Mouse (Mus musculus) embryonic facial prominence, embryonic 10.5 days (tissue): ENCODE measurements around the gene Pom121l2. TPM values are rescaled to one million over a fixed set of nuclear protein-coding genes. Genes with fewer than 3 reads are reported as not detected.

Experiments used
- DNase-seq: peaks from one replicate; pipeline ENCODE4 v3.0.0-alpha.2; 2017; ENCODE audit warnings: low spot score
- H3K27ac ChIP-seq: fragments of 300-500 bp; sonication (generic); replicated peaks from 2 replicates; pipeline ENCODE4 v1.5.1; 2016; ENCODE audit warnings: mild to moderate bottlenecking
- H3K27me3 ChIP-seq: fragments of 300-500 bp; sonication (generic); replicated peaks from 2 replicates; pipeline ENCODE4 v1.6.1; 2016; ENCODE audit warnings: low read depth, mild to moderate bottlenecking; ENCODE audit not compliant: poor library complexity, severe bottlenecking
- H3K36me3 ChIP-seq: fragments of 300-500 bp; sonication (generic); replicated peaks from 2 replicates; pipeline ENCODE4 v1.6.1; 2016; ENCODE audit warnings: mild to moderate bottlenecking, moderate library complexity
- H3K4me1 ChIP-seq: fragments of 300-500 bp; sonication (generic); 2 replicates; pipeline ENCODE4 v1.6.1; 2016
- H3K4me3 ChIP-seq: fragments of 300-500 bp; sonication (generic); 2 replicates; pipeline ENCODE4 v1.5.1; 2016; ENCODE audit warnings: mild to moderate bottlenecking, moderate library complexity
- H3K9me3 ChIP-seq: fragments of 300-500 bp; sonication (generic); 2 replicates; pipeline ENCODE4 v1.6.1; 2016; ENCODE audit warnings: mild to moderate bottlenecking
- WGBS: fragments of 180-500 bp; shearing (Covaris S2); methylation state at CpG from one replicate; pipeline ENCODE4 v1.1.7; 2016; 5-methylcytosine and 5-hydroxymethylcytosine counted together
- polyA plus RNA-seq: library from polyadenylated mRNA; unstranded; fragments of >200 nt; fragmentation: Nextera tagmentation; extraction: Ambion mirVana; gene quantifications from 2 replicates; pipeline ENCODE4 v1.2.1, GENCODE M21; 2016

Gene Pom121l2
- 0.06 TPM in 1 of 2 replicates, not detected in the other for polyA plus RNA-seq

- peak within 1 kb of the TSS; percentile 82 for H3K27ac ChIP-seq
- peak within 1 kb of the TSS; percentile 75 for H3K4me3 ChIP-seq
- peaks cover 83% of the 10 kb centered on the region for H3K27me3 ChIP-seq
- peaks cover 15% of the 10 kb centered on the region for H3K4me1 ChIP-seq
- DNase-seq = peak; percentile 69
- under 1% methylated on average over 58 of the region's 58 CpGs for WGBS
- no peaks in the 10 kb centered on the region for H3K36me3 ChIP-seq
- H3K9me3 ChIP-seq = no peaks in the 10 kb centered on the region
Measured at GRCm38 (mm10) chr13:21980981-21981802, at the start of gene Pom121l2. Gene Pom121l2 (plus strand): TSS chr13:21981194.

GRCm38 (mm10) chr13:21931740-21932139 is 49.3 kb upstream of the Pom121l2 start:
- H3K27ac ChIP-seq = no peak overlapping the region
- 48% methylated on average over 6 of the region's 6 CpGs for WGBS
- peaks cover 34% of the 10 kb centered on the region for H3K4me1 ChIP-seq
- DNase-seq = no peak
- H3K4me3 ChIP-seq = peak overlapping the region; percentile 44
- H3K9me3 ChIP-seq = no peaks in the 10 kb centered on the region
- H3K36me3 ChIP-seq = no peaks in the 10 kb centered on the region
- no peaks in the 10 kb centered on the region for H3K27me3 ChIP-seq

- peak overlapping the region; percentile 55; the same call in 1 of the 2 replicates for H3K27ac ChIP-seq
- DNase-seq = peak; percentile 51
- H3K36me3 ChIP-seq = no peaks in the 10 kb centered on the region
- H3K4me3 ChIP-seq = peak overlapping the region; percentile 53
- peaks cover 40% of the 10 kb centered on the region for H3K4me1 ChIP-seq
- no peaks in the 10 kb centered on the region for H3K27me3 ChIP-seq
- no peaks in the 10 kb centered on the region for H3K9me3 ChIP-seq
- 4% methylated on average over 28 of the region's 28 CpGs for WGBS
Measured at GRCm38 (mm10) chr13:21933626-21934548, 47.1 kb upstream of the Pom121l2 start.

GRCm38 (mm10) chr13:21934982-21935791 is 45.8 kb upstream of the Pom121l2 start:
- Histone ChIP-seq H3K4me3 (peak overlapping the region; percentile 57), H3K27ac (no peak overlapping the region), H3K27me3 (no peaks in the 10 kb centered on the region), H3K9me3 (no peaks in the 10 kb centered on the region), H3K4me1 (peaks cover 36% of the 10 kb centered on the region), H3K36me3 (no peaks in the 10 kb centered on the region)
- WGBS = 11% methylated on average over 17 of the region's 17 CpGs
- DNase-seq = peak; percentile 84

- Histone ChIP-seq H3K4me1 (peaks cover 36% of the 10 kb centered on the region), H3K9me3 (no peaks in the 10 kb centered on the region), H3K4me3 (peak overlapping the region; percentile 57), H3K27ac (no peak overlapping the region), H3K27me3 (no peaks in the 10 kb centered on the region), H3K36me3 (no peaks in the 10 kb centered on the region)
- DNase-seq = peak; percentile 57
- 2% methylated on average over 7 of the region's 7 CpGs for WGBS
Measured at GRCm38 (mm10) chr13:21935833-21936232, 45.2 kb upstream of the Pom121l2 start.

- H3K27me3 ChIP-seq = no peaks in the 10 kb centered on the region
- H3K27ac ChIP-seq = no peak overlapping the region
- peak; percentile 85 for DNase-seq
- H3K4me1 ChIP-seq = peaks cover 33% of the 10 kb centered on the region
- peak overlapping the region; percentile 57 for H3K4me3 ChIP-seq
- under 1% methylated on average over 17 of the region's 17 CpGs for WGBS
- H3K9me3 ChIP-seq = no peaks in the 10 kb centered on the region
- H3K36me3 ChIP-seq = no peaks in the 10 kb centered on the region
Measured at GRCm38 (mm10) chr13:21936968-21937367, 44.0 kb upstream of the Pom121l2 start.

GRCm38 (mm10) chr13:21940213-21940612 is 40.8 kb upstream of the Pom121l2 start:
- Histone ChIP-seq H3K9me3 (no peaks in the 10 kb centered on the region), H3K36me3 (no peaks in the 10 kb centered on the region), H3K4me1 (peaks cover 21% of the 10 kb centered on the region), H3K27me3 (no peaks in the 10 kb centered on the region), H3K4me3 (peak overlapping the region; percentile 63), H3K27ac (peak overlapping the region; percentile 67)
- under 1% methylated on average over 19 of the region's 19 CpGs for whole genome bisulfite sequencing
- peak; percentile 89 for DNase-seq

GRCm38 (mm10) chr13:21940811-21941321 is 40.1 kb upstream of the Pom121l2 start:
- Histone ChIP-seq H3K36me3 (no peaks in the 10 kb centered on the region), H3K27ac (peak overlapping the region; percentile 67), H3K4me3 (peak overlapping the region; percentile 63), H3K27me3 (no peaks in the 10 kb centered on the region), H3K4me1 (peaks cover 19% of the 10 kb centered on the region), H3K9me3 (no peaks in the 10 kb centered on the region)
- WGBS = under 1% methylated on average over 16 of the region's 16 CpGs
- peak; percentile 85 for DNase-seq

GRCm38 (mm10) chr13:21943644-21944043 is 37.4 kb upstream of the Pom121l2 start:
- Histone ChIP-seq H3K4me1 (peaks cover 14% of the 10 kb centered on the region), H3K27ac (no peak overlapping the region), H3K4me3 (no peak overlapping the region), H3K36me3 (peaks cover 19% of the 10 kb centered on the region), H3K9me3 (no peaks in the 10 kb centered on the region), H3K27me3 (no peaks in the 10 kb centered on the region)
- 73% methylated on average over 1 of the region's 1 CpGs for WGBS
- DNase-seq = no peak

GRCm38 (mm10) chr13:21944592-21944925 is 36.4 kb upstream of the Pom121l2 start:
- WGBS = 2% methylated on average over 7 of the region's 7 CpGs

GRCm38 (mm10) chr13:21944926-21945740 is 35.9 kb upstream of the Pom121l2 start, which contains the start of gene Zfp184:
Gene Zfp184 (plus strand): TSS chr13:21945094.
- Histone ChIP-seq H3K4me3 (peak within 1 kb of the TSS; percentile 90), H3K9me3 (no peaks in the 10 kb centered on the region), H3K4me1 (peaks cover 14% of the 10 kb centered on the region), H3K27ac (peak within 1 kb of the TSS; percentile 94), H3K36me3 (peaks cover 34% of the 10 kb centered on the region), H3K27me3 (no peaks in the 10 kb centered on the region)
- 0% methylated on average over 50 of the region's 50 CpGs for WGBS
- peak; percentile 96 for DNase-seq

More at GRCm38 (mm10) chr13:21944592-21944925, 36.4 kb upstream of the Pom121l2 start:
- H3K27me3 ChIP-seq = no peaks in the 10 kb centered on the region
- peak overlapping the region; percentile 90 for H3K4me3 ChIP-seq
- DNase-seq = no peak
- H3K27ac ChIP-seq = peak overlapping the region; percentile 94
- H3K9me3 ChIP-seq = no peaks in the 10 kb centered on the region
- peaks cover 28% of the 10 kb centered on the region for H3K36me3 ChIP-seq
- peaks cover 14% of the 10 kb centered on the region for H3K4me1 ChIP-seq
